Mouse (Mus musculus) midbrain, embryonic 13.5 days (tissue): ENCODE results near the gene Setd7. TPM values are rescaled to one million over a fixed set of nuclear protein-coding genes. Genes with fewer than 3 reads are reported as not detected.

Source experiments
- ATAC-seq: fragments of 200-750 bp; cut with Nextera tagmentation; 2 replicates; pipeline ENCODE4 v1.8.0; 2017; ENCODE audit warnings: mild to moderate bottlenecking, moderate TSS enrichment, moderate library complexity
- H3K27ac ChIP-seq: fragments of 300-500 bp; sonication (generic); 2 replicates; pipeline ENCODE4 v1.5.1; 2015; ENCODE audit warnings: inconsistent platforms, mild to moderate bottlenecking, moderate library complexity
- H3K27me3 ChIP-seq: fragments of 300-500 bp; sonication (generic); 2 replicates; pipeline ENCODE4 v1.6.1; 2015; ENCODE audit warnings: mild to moderate bottlenecking, inconsistent platforms
- H3K36me3 ChIP-seq: fragments of 300-500 bp; sonication (generic); 2 replicates; pipeline ENCODE4 v1.6.1; 2015; ENCODE audit warnings: mild to moderate bottlenecking, inconsistent platforms
- H3K4me1 ChIP-seq: fragments of 300-500 bp; sonication (generic); replicated peaks from 2 replicates; pipeline ENCODE4 v1.6.1; 2015; ENCODE audit warnings: inconsistent platforms
- H3K4me2 ChIP-seq: fragments of 300-500 bp; sonication (generic); replicated peaks from 2 replicates; pipeline ENCODE4 v1.6.1; 2015; ENCODE audit warnings: moderate library complexity, mild to moderate bottlenecking, inconsistent platforms
- H3K4me3 ChIP-seq: fragments of 300-500 bp; sonication (generic); replicated peaks from 2 replicates; pipeline ENCODE4 v1.5.1; 2015; ENCODE audit warnings: mild to moderate bottlenecking, inconsistent platforms
- H3K9ac ChIP-seq: fragments of 300-500 bp; sonication (generic); replicated peaks from 2 replicates; pipeline ENCODE4 v1.6.1; 2015; ENCODE audit warnings: mild to moderate bottlenecking, inconsistent platforms
- H3K9me3 ChIP-seq: fragments of 300-500 bp; sonication (generic); 2 replicates; pipeline ENCODE4 v1.6.1; 2016; ENCODE audit warnings: mild to moderate bottlenecking, inconsistent platforms
- WGBS: fragments of 180-500 bp; shearing (Covaris S2); methylation state at CpG from one replicate; pipeline ENCODE4 v1.1.7; 2015; 5-methylcytosine and 5-hydroxymethylcytosine counted together
- polyA plus RNA-seq: library from polyadenylated mRNA; unstranded; fragments of >200 nt; fragmentation: Nextera tagmentation; extraction: Ambion mirVana; gene quantifications from 2 replicates; pipeline ENCODE4 v1.2.1, GENCODE M21; 2015

Setd7 gene
- 4.6 TPM in 2 replicates for polyA plus RNA-seq

GRCm38 (mm10) chr3:51560511-51561108 is at the start of gene Setd7:
TSS of gene Setd7 (minus strand) at chr3:51560879.
- H3K9me3 ChIP-seq: no peaks in the 10 kb centered on the region
- no peaks in the 10 kb centered on the region; the same call in 1 of the 2 replicates for H3K36me3 ChIP-seq
- H3K9ac ChIP-seq: peak within 1 kb of the TSS; percentile 95
- peak within 1 kb of the TSS; percentile 82 for H3K4me3 ChIP-seq
- H3K27ac ChIP-seq: peak within 1 kb of the TSS; percentile 94
- 0 out of 2 replicates have a peak, but pooled peaks cover 4% of the 10 kb centered on the region for H3K27me3 ChIP-seq
- H3K4me1 ChIP-seq: peaks cover 38% of the 10 kb centered on the region
- 0% methylated on average over 46 of the region's 48 CpGs for WGBS
- ATAC-seq: peak; percentile 90
- H3K4me2 ChIP-seq: peak within 1 kb of the TSS; percentile 91

- no peak for ATAC-seq
- Histone ChIP-seq H3K4me3 (no peak overlapping the region), H3K4me2 (no peak overlapping the region), H3K27me3 (no peaks in the 10 kb centered on the region), H3K4me1 (no peaks in the 10 kb centered on the region), H3K36me3 (no peaks in the 10 kb centered on the region), H3K9me3 (no peaks in the 10 kb centered on the region), H3K27ac (no peak overlapping the region), H3K9ac (no peak overlapping the region)
- 91% methylated on average over 3 of the region's 3 CpGs for WGBS
Observed at GRCm38 (mm10) chr3:51604489-51604888, 43.8 kb upstream of the Setd7 start.

- H3K9me3 ChIP-seq: no peaks in the 10 kb centered on the region
- H3K36me3 ChIP-seq: no peaks in the 10 kb centered on the region
- 0 out of 2 replicates have a peak, but pooled peaks have one; percentile 62 for ATAC-seq
- WGBS: 68% methylated on average over 15 of the region's 15 CpGs
- no peak overlapping the region for H3K4me2 ChIP-seq
- H3K27me3 ChIP-seq: no peaks in the 10 kb centered on the region
- no peak overlapping the region for H3K27ac ChIP-seq
- no peak overlapping the region for H3K9ac ChIP-seq
- no peaks in the 10 kb centered on the region for H3K4me1 ChIP-seq
- H3K4me3 ChIP-seq: no peak overlapping the region
Observed at GRCm38 (mm10) chr3:51603705-51604291, 43.1 kb upstream of the Setd7 start.

GRCm38 (mm10) chr3:51601461-51601860 is 40.8 kb upstream of the Setd7 start:
- 95% methylated on average over 2 of the region's 2 CpGs for WGBS

GRCm38 (mm10) chr3:51600728-51601127 is 40.0 kb upstream of the Setd7 start:
- no peak overlapping the region for H3K9ac ChIP-seq
- H3K27me3 ChIP-seq: no peaks in the 10 kb centered on the region
- WGBS: 92% methylated on average over 4 of the region's 4 CpGs
- H3K4me2 ChIP-seq: no peak overlapping the region
- no peak overlapping the region for H3K4me3 ChIP-seq
- H3K4me1 ChIP-seq: no peaks in the 10 kb centered on the region
- H3K27ac ChIP-seq: no peak overlapping the region
- no peaks in the 10 kb centered on the region for H3K9me3 ChIP-seq
- no peak for ATAC-seq
- no peaks in the 10 kb centered on the region for H3K36me3 ChIP-seq

More at GRCm38 (mm10) chr3:51601461-51601860, 40.8 kb upstream of the Setd7 start:
- H3K4me2 ChIP-seq: no peak overlapping the region
- no peaks in the 10 kb centered on the region for H3K36me3 ChIP-seq
- no peak for ATAC-seq
- no peaks in the 10 kb centered on the region for H3K9me3 ChIP-seq
- no peaks in the 10 kb centered on the region for H3K4me1 ChIP-seq
- no peak overlapping the region for H3K4me3 ChIP-seq
- H3K27me3 ChIP-seq: no peaks in the 10 kb centered on the region
- no peak overlapping the region for H3K27ac ChIP-seq
- H3K9ac ChIP-seq: no peak overlapping the region

GRCm38 (mm10) chr3:51599057-51599630 is 38.5 kb upstream of the Setd7 start:
- Histone ChIP-seq H3K4me2 (no peak overlapping the region), H3K36me3 (no peaks in the 10 kb centered on the region), H3K27ac (no peak overlapping the region), H3K9me3 (no peaks in the 10 kb centered on the region), H3K9ac (no peak overlapping the region), H3K4me3 (no peak overlapping the region), H3K4me1 (no peaks in the 10 kb centered on the region), H3K27me3 (no peaks in the 10 kb centered on the region)
- 65% methylated on average over 12 of the region's 12 CpGs for WGBS
- no peak for ATAC-seq

GRCm38 (mm10) chr3:51596538-51596937 is 35.9 kb upstream of the Setd7 start:
- Histone ChIP-seq H3K9ac (no peak overlapping the region), H3K36me3 (no peaks in the 10 kb centered on the region), H3K9me3 (no peaks in the 10 kb centered on the region), H3K4me2 (no peak overlapping the region), H3K27me3 (no peaks in the 10 kb centered on the region), H3K4me3 (no peak overlapping the region), H3K27ac (no peak overlapping the region), H3K4me1 (no peaks in the 10 kb centered on the region)
- 71% methylated on average over 2 of the region's 2 CpGs for WGBS
- no peak for ATAC-seq

- no peak overlapping the region for H3K9ac ChIP-seq
- no peak overlapping the region for H3K4me2 ChIP-seq
- no peaks in the 10 kb centered on the region for H3K27me3 ChIP-seq
- H3K9me3 ChIP-seq: no peaks in the 10 kb centered on the region
- H3K27ac ChIP-seq: no peak overlapping the region
- peaks cover 14% of the 10 kb centered on the region for H3K4me1 ChIP-seq
- no peak overlapping the region for H3K4me3 ChIP-seq
- H3K36me3 ChIP-seq: no peaks in the 10 kb centered on the region
- ATAC-seq: no peak
- WGBS: 74% methylated on average over 1 of the region's 1 CpGs
Observed at GRCm38 (mm10) chr3:51593506-51593905, 32.8 kb upstream of the Setd7 start.

- no peaks in the 10 kb centered on the region for H3K36me3 ChIP-seq
- H3K27ac ChIP-seq: no peak overlapping the region
- no peaks in the 10 kb centered on the region for H3K9me3 ChIP-seq
- no peak overlapping the region for H3K4me2 ChIP-seq
- no peak for ATAC-seq
- WGBS: 96% methylated on average over 6 of the region's 6 CpGs
- H3K27me3 ChIP-seq: no peaks in the 10 kb centered on the region
- peaks cover 14% of the 10 kb centered on the region for H3K4me1 ChIP-seq
- no peak overlapping the region for H3K4me3 ChIP-seq
- H3K9ac ChIP-seq: no peak overlapping the region
Observed at GRCm38 (mm10) chr3:51591591-51591990, 30.9 kb upstream of the Setd7 start.

- Histone ChIP-seq H3K4me3 (peak overlapping the region; percentile 18), H3K9ac (0 out of 2 replicates have a peak overlapping the region, but pooled peaks have one; percentile 8), H3K4me2 (peak overlapping the region; percentile 42), H3K36me3 (no peaks in the 10 kb centered on the region), H3K4me1 (peaks cover 14% of the 10 kb centered on the region), H3K27me3 (no peaks in the 10 kb centered on the region), H3K9me3 (no peaks in the 10 kb centered on the region), H3K27ac (peak overlapping the region; percentile 81)
- WGBS: 22% methylated on average over 15 of the region's 15 CpGs
- peak; percentile 96 for ATAC-seq
Observed at GRCm38 (mm10) chr3:51590207-51590892, 29.7 kb upstream of the Setd7 start.

- no peak overlapping the region for H3K4me3 ChIP-seq
- H3K9me3 ChIP-seq: no peaks in the 10 kb centered on the region
- no peak overlapping the region for H3K9ac ChIP-seq
- no peak overlapping the region for H3K27ac ChIP-seq
- WGBS: 49% methylated on average over 7 of the region's 7 CpGs
- H3K36me3 ChIP-seq: no peaks in the 10 kb centered on the region
- H3K27me3 ChIP-seq: no peaks in the 10 kb centered on the region
- H3K4me2 ChIP-seq: no peak overlapping the region
- H3K4me1 ChIP-seq: peaks cover 23% of the 10 kb centered on the region
- no peak for ATAC-seq
Observed at GRCm38 (mm10) chr3:51587697-51588262, 27.1 kb upstream of the Setd7 start.
